Mouse (Mus musculus): Measurements from ENCODE around the gene Hist1h2bb.

GRCm38 (mm10) chr13:23755000-23755399 lies 8.5 kb downstream of the Hist1h2bb start:
- TF ChIP-seq KAT2A (IDR thresholded peaks at IDR 0.05; ENCODE audit: insufficient replicate concordance, low read length) (no peak), E2F4 (IDR thresholded peaks at IDR 0.05; ENCODE audit: insufficient replicate concordance, low read depth, low read length) (no peak), CTCF (conservative IDR thresholded peaks at IDR 0.05 in 1 of 2, IDR thresholded peaks at IDR 0.05 in 1 of 2; ENCODE audit: low read depth in 2 of 2, low read length in 2 of 2) (no peak), USF1 (IDR thresholded peaks at IDR 0.05; ENCODE audit: low read depth, low read length) (no peak), TCF12 (IDR thresholded peaks at IDR 0.05; ENCODE audit: low read depth, low read length) (no peak), NELFE (IDR thresholded peaks at IDR 0.05; ENCODE audit: low read depth, low read length) (no peak), MAX (IDR thresholded peaks at IDR 0.05; ENCODE audit: low read length) (no peak)
